Mouse (Mus musculus): Measurements from ENCODE around the gene Msrb1. TPM values are rescaled to one million over a fixed set of nuclear protein-coding genes. Genes with fewer than 3 reads are reported as not detected.
"Not testable (repeated sequence)": the region's sequence is repeated elsewhere in the genome, so short reads cannot be mapped to it uniquely, and the experiment has no call there.

Gene Msrb1
- polyA plus RNA-seq, 1 experiment from 2014 or later = 41.3 TPM

- WGBS = 81% methylated on average over 6 of the region's 6 CpGs
- no peak overlapping the region for H3K9ac ChIP-seq (replicated peaks; ENCODE audit: low read depth, low read length)
- no peak for ATAC-seq (ENCODE audit: insufficient number of reproducible peaks, insufficient read depth, low FRiP score, low read depth)
- H3K9me3 ChIP-seq (ENCODE audit: control insufficient read depth, low read depth, low read length) = no peaks in the 10 kb centered on the region
- H3K4me2 ChIP-seq (replicated peaks; ENCODE audit: low read depth, low read length) = no peak overlapping the region
- no peaks in the 10 kb centered on the region for H3K27me3 ChIP-seq (ENCODE audit: control insufficient read depth, insufficient read depth, low read length)
- no peaks in the 10 kb centered on the region; the same call in none of the 2 replicates for H3K36me3 ChIP-seq (ENCODE audit: control insufficient read depth, insufficient read depth, low read length)
- no peak overlapping the region for H3K4me3 ChIP-seq (ENCODE audit: low read depth, low read length)
- H3K4me1 ChIP-seq (ENCODE audit: control insufficient read depth, insufficient read depth, low read length) = no peaks in the 10 kb centered on the region
- H3K27ac ChIP-seq (ENCODE audit: low read length) = no peak overlapping the region
Measured at GRCm38 (mm10) chr17:24715556-24715955, 20.9 kb upstream of the Msrb1 start.

GRCm38 (mm10) chr17:24716166-24716682 lies 20.2 kb upstream of the Msrb1 start:
- Histone ChIP-seq H3K9ac (replicated peaks; ENCODE audit: low read depth, low read length) (no peak overlapping the region), H3K9me3 (ENCODE audit: control insufficient read depth, low read depth, low read length) (no peaks in the 10 kb centered on the region), H3K27ac (ENCODE audit: low read length) (no peak overlapping the region), H3K4me3 (ENCODE audit: low read depth, low read length) (no peak overlapping the region), H3K4me1 (ENCODE audit: control insufficient read depth, insufficient read depth, low read length) (0 out of 2 replicates have a peak, but pooled peaks cover under 1% of the 10 kb centered on the region), H3K4me2 (replicated peaks; ENCODE audit: low read depth, low read length) (no peak overlapping the region), H3K36me3 (ENCODE audit: control insufficient read depth, insufficient read depth, low read length) (peaks cover 1% of the 10 kb centered on the region), H3K27me3 (ENCODE audit: control insufficient read depth, insufficient read depth, low read length) (no peaks in the 10 kb centered on the region)
- no peak for ATAC-seq (ENCODE audit: insufficient number of reproducible peaks, insufficient read depth, low FRiP score, low read depth)
- WGBS = 93% methylated on average over 15 of the region's 15 CpGs

- H3K27ac ChIP-seq (ENCODE audit: low read length) = no peak within 1 kb of the TSS
- no peaks in the 10 kb centered on the region for H3K9me3 ChIP-seq (ENCODE audit: control insufficient read depth, low read depth, low read length)
- peaks cover 13% of the 10 kb centered on the region for H3K36me3 ChIP-seq (ENCODE audit: control insufficient read depth, insufficient read depth, low read length)
- no peak for ATAC-seq (ENCODE audit: insufficient number of reproducible peaks, insufficient read depth, low FRiP score, low read depth)
- peak within 1 kb of the TSS; percentile 78 for H3K4me3 ChIP-seq (ENCODE audit: low read depth, low read length)
- H3K27me3 ChIP-seq (ENCODE audit: control insufficient read depth, insufficient read depth, low read length) = no peaks in the 10 kb centered on the region
- H3K4me1 ChIP-seq (ENCODE audit: control insufficient read depth, insufficient read depth, low read length) = peaks cover 12% of the 10 kb centered on the region; the same call in 1 of the 2 replicates
- no peak within 1 kb of the TSS for H3K9ac ChIP-seq (replicated peaks; ENCODE audit: low read depth, low read length)
- 83% methylated on average over 4 of the region's 4 CpGs for WGBS
- peak within 1 kb of the TSS; percentile 44 for H3K4me2 ChIP-seq (replicated peaks; ENCODE audit: low read depth, low read length)
Measured at GRCm38 (mm10) chr17:24717943-24718342, 18.5 kb upstream of the Msrb1 start, which contains the start of the genes Rnf151 and Rps2. Rnf151 (minus strand) TSS chr17:24718063. Rps2 (plus strand) TSS chr17:24718116.

- Histone ChIP-seq H3K4me2 (replicated peaks; ENCODE audit: low read depth, low read length) (peak overlapping the region; percentile 44), H3K4me1 (ENCODE audit: control insufficient read depth, insufficient read depth, low read length) (peaks cover 17% of the 10 kb centered on the region; the same call in 1 of the 2 replicates), H3K36me3 (ENCODE audit: control insufficient read depth, insufficient read depth, low read length) (peaks cover 13% of the 10 kb centered on the region), H3K4me3 (ENCODE audit: low read depth, low read length) (peak overlapping the region; percentile 78), H3K9ac (replicated peaks; ENCODE audit: low read depth, low read length) (peak overlapping the region; percentile 84)
- not testable (repeated sequence) for ATAC-seq (ENCODE audit: insufficient number of reproducible peaks, insufficient read depth, low FRiP score, low read depth); H3K27ac ChIP-seq (ENCODE audit: low read length); H3K9me3 ChIP-seq (ENCODE audit: control insufficient read depth, low read depth, low read length); H3K27me3 ChIP-seq (ENCODE audit: control insufficient read depth, insufficient read depth, low read length)
- 57% methylated on average over 5 of the region's 5 CpGs for WGBS
Measured at GRCm38 (mm10) chr17:24718938-24719337, 17.5 kb upstream of the Msrb1 start.

- peaks cover 13% of the 10 kb centered on the region for H3K36me3 ChIP-seq (ENCODE audit: control insufficient read depth, insufficient read depth, low read length)
- peak overlapping the region; percentile 85 for H3K27ac ChIP-seq (ENCODE audit: low read length)
- H3K4me3 ChIP-seq (ENCODE audit: low read depth, low read length) = peak overlapping the region; percentile 78
- ATAC-seq (ENCODE audit: insufficient number of reproducible peaks, insufficient read depth, low FRiP score, low read depth) = peak; percentile 99
- H3K4me1 ChIP-seq (ENCODE audit: control insufficient read depth, insufficient read depth, low read length) = peaks cover 17% of the 10 kb centered on the region; the same call in 1 of the 2 replicates
- peak overlapping the region; percentile 84 for H3K4me2 ChIP-seq (replicated peaks; ENCODE audit: low read depth, low read length)
- WGBS = under 1% methylated on average over 61 of the region's 61 CpGs
- H3K27me3 ChIP-seq (ENCODE audit: control insufficient read depth, insufficient read depth, low read length) = no peaks in the 10 kb centered on the region
- H3K9me3 ChIP-seq (ENCODE audit: control insufficient read depth, low read depth, low read length) = no peaks in the 10 kb centered on the region
- H3K9ac ChIP-seq (replicated peaks; ENCODE audit: low read depth, low read length) = peak overlapping the region; percentile 84
Measured at GRCm38 (mm10) chr17:24719494-24720222, 16.8 kb upstream of the Msrb1 start.

GRCm38 (mm10) chr17:24720616-24721015 lies 15.8 kb upstream of the Msrb1 start:
- peak overlapping the region; percentile 82 for H3K9ac ChIP-seq (replicated peaks; ENCODE audit: low read depth, low read length)
- peak overlapping the region; percentile 78 for H3K4me3 ChIP-seq (ENCODE audit: low read depth, low read length)
- H3K27ac ChIP-seq (ENCODE audit: low read length); H3K9me3 ChIP-seq (ENCODE audit: control insufficient read depth, low read depth, low read length); H3K27me3 ChIP-seq (ENCODE audit: control insufficient read depth, insufficient read depth, low read length); ATAC-seq (ENCODE audit: insufficient number of reproducible peaks, insufficient read depth, low FRiP score, low read depth): not testable (repeated sequence)
- peak overlapping the region; percentile 84 for H3K4me2 ChIP-seq (replicated peaks; ENCODE audit: low read depth, low read length)
- under 1% methylated on average over 11 of the region's 11 CpGs for WGBS
- H3K36me3 ChIP-seq (ENCODE audit: control insufficient read depth, insufficient read depth, low read length) = peaks cover 13% of the 10 kb centered on the region
- H3K4me1 ChIP-seq (ENCODE audit: control insufficient read depth, insufficient read depth, low read length) = peaks cover 17% of the 10 kb centered on the region; the same call in 1 of the 2 replicates

GRCm38 (mm10) chr17:24721383-24721955 lies 15.0 kb upstream of the Msrb1 start:
- H3K4me1 ChIP-seq (ENCODE audit: control insufficient read depth, insufficient read depth, low read length) = peaks cover 17% of the 10 kb centered on the region; the same call in 1 of the 2 replicates
- H3K27ac ChIP-seq (ENCODE audit: low read length); H3K9me3 ChIP-seq (ENCODE audit: control insufficient read depth, low read depth, low read length); H3K27me3 ChIP-seq (ENCODE audit: control insufficient read depth, insufficient read depth, low read length); ATAC-seq (ENCODE audit: insufficient number of reproducible peaks, insufficient read depth, low FRiP score, low read depth): not testable (repeated sequence)
- WGBS = 52% methylated on average over 7 of the region's 7 CpGs
- peaks cover 13% of the 10 kb centered on the region for H3K36me3 ChIP-seq (ENCODE audit: control insufficient read depth, insufficient read depth, low read length)
- H3K9ac ChIP-seq (replicated peaks; ENCODE audit: low read depth, low read length) = peak overlapping the region; percentile 82; the same call in 1 of the 2 replicates
- peak overlapping the region; percentile 84 for H3K4me2 ChIP-seq (replicated peaks; ENCODE audit: low read depth, low read length)
- peak overlapping the region; percentile 78 for H3K4me3 ChIP-seq (ENCODE audit: low read depth, low read length)

GRCm38 (mm10) chr17:24722220-24722924 lies 14.1 kb upstream of the Msrb1 start:
- 38% methylated on average over 13 of the region's 13 CpGs for WGBS
- ATAC-seq (ENCODE audit: insufficient number of reproducible peaks, insufficient read depth, low FRiP score, low read depth) = no peak
- H3K27ac ChIP-seq (ENCODE audit: low read length) = no peak overlapping the region

More at GRCm38 (mm10) chr17:24722220-24722924, 14.1 kb upstream of the Msrb1 start:
- Histone ChIP-seq H3K4me3 (ENCODE audit: low read depth, low read length) (peak overlapping the region; percentile 78; the same call in 1 of the 2 replicates), H3K9me3 (ENCODE audit: control insufficient read depth, low read depth, low read length) (no peaks in the 10 kb centered on the region), H3K36me3 (ENCODE audit: control insufficient read depth, insufficient read depth, low read length) (peaks cover 13% of the 10 kb centered on the region), H3K27me3 (ENCODE audit: control insufficient read depth, insufficient read depth, low read length) (no peaks in the 10 kb centered on the region), H3K9ac (replicated peaks; ENCODE audit: low read depth, low read length) (no peak overlapping the region), H3K4me1 (ENCODE audit: control insufficient read depth, insufficient read depth, low read length) (peaks cover 17% of the 10 kb centered on the region; the same call in 1 of the 2 replicates), H3K4me2 (replicated peaks; ENCODE audit: low read depth, low read length) (peak overlapping the region; percentile 84; the same call in 1 of the 2 replicates)

Measured in stomach, embryonic 14.5 days (tissue).